Mouse (Mus musculus) liver, embryonic 15.5 days (tissue): ENCODE measurements around the gene Ascl5. TPM values are rescaled to one million over a fixed set of nuclear protein-coding genes. Genes with fewer than 3 reads are reported as not detected.
A peak's percentile ranks its signal among the peaks of the same experiment; 100 is the strongest.

Experiments used
- ATAC-seq: fragments of 200-750 bp; cut with Nextera tagmentation; 2 replicates; pipeline ENCODE4 v1.8.0; 2017; ENCODE audit warnings: moderate number of reproducible peaks, mild to moderate bottlenecking, moderate library complexity; ENCODE audit not compliant: insufficient read depth
- H3K27ac ChIP-seq: fragments of 300-500 bp; sonication (generic); replicated peaks from 2 replicates; pipeline ENCODE4 v1.5.1; 2015; ENCODE audit warnings: mild to moderate bottlenecking, inconsistent platforms
- H3K27me3 ChIP-seq: fragments of 300-500 bp; sonication (generic); 2 replicates; pipeline ENCODE4 v1.6.1; 2015; ENCODE audit warnings: mild to moderate bottlenecking, inconsistent platforms
- H3K36me3 ChIP-seq: fragments of 300-500 bp; sonication (generic); replicated peaks from 2 replicates; pipeline ENCODE4 v1.6.1; 2015; ENCODE audit warnings: moderate library complexity, mild to moderate bottlenecking, inconsistent platforms
- H3K4me1 ChIP-seq: fragments of 300-500 bp; sonication (generic); replicated peaks from 2 replicates; pipeline ENCODE4 v1.6.1; 2015; ENCODE audit warnings: inconsistent platforms
- H3K4me2 ChIP-seq: fragments of 300-500 bp; sonication (generic); 2 replicates; pipeline ENCODE4 v1.6.1; 2015; ENCODE audit warnings: moderate library complexity, mild to moderate bottlenecking, inconsistent platforms
- H3K4me3 ChIP-seq: fragments of 300-500 bp; sonication (generic); replicated peaks from 2 replicates; pipeline ENCODE4 v1.5.1; 2015; ENCODE audit warnings: mild to moderate bottlenecking, inconsistent platforms
- H3K9ac ChIP-seq: fragments of 300-500 bp; sonication (generic); 2 replicates; pipeline ENCODE4 v1.6.1; 2015; ENCODE audit warnings: moderate library complexity, mild to moderate bottlenecking, inconsistent platforms
- H3K9me3 ChIP-seq: fragments of 300-500 bp; sonication (generic); replicated peaks from 2 replicates; pipeline ENCODE4 v1.6.1; 2016; ENCODE audit warnings: inconsistent platforms
- WGBS: fragments of 180-500 bp; shearing (Covaris S2); methylation state at CpG from one replicate; pipeline ENCODE4 v1.1.7; 2015; ENCODE audit warnings: mixed read lengths; ENCODE audit not compliant: insufficient replicate concordance; 5-methylcytosine and 5-hydroxymethylcytosine counted together
- polyA plus RNA-seq: library from polyadenylated mRNA; unstranded; fragments of >200 nt; fragmentation: Nextera tagmentation; extraction: Ambion mirVana; gene quantifications from 2 replicates; pipeline ENCODE4 v1.2.1, GENCODE M21; 2015

Gene Ascl5
- polyA plus RNA-seq, result not detected in 2 replicates

DNA sequence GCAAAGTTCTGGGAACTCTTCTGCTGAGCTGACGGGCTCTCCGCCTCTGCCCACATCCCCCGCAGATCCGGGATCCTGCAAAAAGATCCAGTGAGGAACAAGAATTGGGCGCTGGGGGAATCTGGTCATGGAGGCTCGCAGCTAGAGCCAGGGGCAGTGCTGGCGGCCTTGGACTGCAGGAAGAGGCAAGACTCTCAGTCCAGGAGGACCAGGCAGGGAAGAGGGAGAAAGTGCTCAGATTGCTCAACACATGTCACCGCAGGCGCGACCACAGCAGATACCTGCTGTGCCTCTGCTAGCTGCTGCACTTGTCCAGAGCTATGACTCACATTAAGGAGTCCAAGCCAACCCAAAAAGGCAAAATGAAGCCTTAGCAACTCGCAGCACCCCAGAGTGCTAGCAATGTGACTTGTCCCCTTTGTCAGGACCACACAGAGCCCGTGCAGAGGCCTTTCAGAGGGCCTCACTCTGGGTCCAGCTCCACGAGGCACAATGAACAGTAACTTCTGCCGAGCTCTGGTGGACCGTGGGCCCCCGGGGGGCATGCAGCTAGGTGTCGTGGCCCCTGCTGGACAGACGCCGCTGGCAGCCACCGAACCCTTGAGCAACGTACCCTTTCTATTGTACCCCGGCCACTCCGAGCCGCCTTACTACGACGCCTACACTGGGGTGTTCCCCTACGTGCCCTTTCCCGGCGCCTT, at the start of gene Ascl5:
Ascl5 (plus strand) TSS at position 493 of the 701 bp plus-strand sequence.
- Histone ChIP-seq H3K4me3 (peak within 1 kb of the TSS; percentile 8; the same call in 1 of the 2 replicates), H3K9ac (no peak within 1 kb of the TSS), H3K4me2 (peak within 1 kb of the TSS; percentile 32; the same call in 1 of the 2 replicates), H3K27me3 (peaks cover 85% of the 10 kb centered on the region), H3K27ac (no peak within 1 kb of the TSS), H3K4me1 (peaks cover 10% of the 10 kb centered on the region), H3K36me3 (no peaks in the 10 kb centered on the region), H3K9me3 (no peaks in the 10 kb centered on the region)
- no peak for ATAC-seq
- WGBS, result 19% methylated on average over 29 of the region's 29 CpGs

DNA sequence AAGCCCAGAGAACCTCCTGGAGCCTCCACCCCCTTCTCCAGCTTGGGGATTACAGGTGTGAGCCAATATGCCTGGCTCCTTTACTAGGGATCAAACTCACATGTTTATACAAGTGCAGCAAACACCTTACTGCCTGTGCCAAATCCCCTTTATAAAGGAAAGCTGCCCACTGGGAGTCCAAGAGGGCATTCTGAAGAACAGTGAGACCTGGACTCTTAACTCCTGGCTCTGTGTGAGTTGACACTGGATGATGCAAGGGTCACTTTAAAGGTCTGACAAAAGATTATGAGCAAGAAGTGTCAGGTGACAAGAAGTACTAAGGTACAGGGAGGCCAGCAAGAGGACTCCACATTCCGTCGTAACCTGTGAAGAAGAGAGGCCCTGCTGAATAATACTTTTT, 49.2 kb upstream of the Ascl5 start:
- H3K4me3 ChIP-seq, result no peak overlapping the region
- H3K4me1 ChIP-seq, result no peaks in the 10 kb centered on the region; the same call in 1 of the 2 replicates
- H3K9me3 ChIP-seq, result no peaks in the 10 kb centered on the region
- peaks cover 57% of the 10 kb centered on the region for H3K27me3 ChIP-seq
- H3K27ac ChIP-seq, result no peak overlapping the region
- H3K36me3 ChIP-seq, result no peaks in the 10 kb centered on the region
- H3K9ac ChIP-seq, result no peak overlapping the region
- WGBS, result 84% methylated on average over 2 of the region's 2 CpGs
- H3K4me2 ChIP-seq, result no peak overlapping the region
- ATAC-seq, result no peak

DNA sequence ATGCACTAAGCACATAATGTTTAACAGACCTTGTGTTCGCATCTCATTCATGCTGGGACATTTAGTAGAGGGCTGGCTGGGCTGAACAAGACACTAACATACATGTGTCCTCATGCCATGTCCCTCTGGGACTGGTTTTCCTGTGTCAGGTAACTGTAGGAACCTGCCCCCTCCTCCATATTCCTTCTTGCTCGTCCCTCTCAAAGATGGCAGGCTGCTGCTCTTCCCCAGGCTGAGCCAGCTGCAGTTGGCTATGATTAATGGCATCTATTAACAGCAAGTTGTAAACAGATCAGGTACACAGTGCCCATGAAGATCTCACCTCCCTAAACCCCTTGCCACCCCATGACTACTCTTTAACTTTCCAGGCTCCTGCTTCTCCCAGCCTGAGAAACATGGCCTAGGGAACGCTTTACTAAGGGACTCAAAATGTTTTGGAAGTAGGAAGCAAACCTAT, 44.3 kb upstream of the Ascl5 start, which contains the start of gene Igfn1:
Igfn1 (minus strand) TSS at position 51 of the 457 bp plus-strand sequence.
- peak within 1 kb of the TSS; percentile 71 for H3K9ac ChIP-seq
- WGBS, result 70% methylated on average over 3 of the region's 3 CpGs
- H3K27ac ChIP-seq, result no peak within 1 kb of the TSS
- no peak for ATAC-seq
- peak within 1 kb of the TSS; percentile 95 for H3K4me2 ChIP-seq
- peaks cover 30% of the 10 kb centered on the region for H3K27me3 ChIP-seq
- H3K4me3 ChIP-seq, result peak within 1 kb of the TSS; percentile 66
- no peaks in the 10 kb centered on the region for H3K9me3 ChIP-seq
- H3K36me3 ChIP-seq, result no peaks in the 10 kb centered on the region
- H3K4me1 ChIP-seq, result peaks cover 40% of the 10 kb centered on the region

DNA sequence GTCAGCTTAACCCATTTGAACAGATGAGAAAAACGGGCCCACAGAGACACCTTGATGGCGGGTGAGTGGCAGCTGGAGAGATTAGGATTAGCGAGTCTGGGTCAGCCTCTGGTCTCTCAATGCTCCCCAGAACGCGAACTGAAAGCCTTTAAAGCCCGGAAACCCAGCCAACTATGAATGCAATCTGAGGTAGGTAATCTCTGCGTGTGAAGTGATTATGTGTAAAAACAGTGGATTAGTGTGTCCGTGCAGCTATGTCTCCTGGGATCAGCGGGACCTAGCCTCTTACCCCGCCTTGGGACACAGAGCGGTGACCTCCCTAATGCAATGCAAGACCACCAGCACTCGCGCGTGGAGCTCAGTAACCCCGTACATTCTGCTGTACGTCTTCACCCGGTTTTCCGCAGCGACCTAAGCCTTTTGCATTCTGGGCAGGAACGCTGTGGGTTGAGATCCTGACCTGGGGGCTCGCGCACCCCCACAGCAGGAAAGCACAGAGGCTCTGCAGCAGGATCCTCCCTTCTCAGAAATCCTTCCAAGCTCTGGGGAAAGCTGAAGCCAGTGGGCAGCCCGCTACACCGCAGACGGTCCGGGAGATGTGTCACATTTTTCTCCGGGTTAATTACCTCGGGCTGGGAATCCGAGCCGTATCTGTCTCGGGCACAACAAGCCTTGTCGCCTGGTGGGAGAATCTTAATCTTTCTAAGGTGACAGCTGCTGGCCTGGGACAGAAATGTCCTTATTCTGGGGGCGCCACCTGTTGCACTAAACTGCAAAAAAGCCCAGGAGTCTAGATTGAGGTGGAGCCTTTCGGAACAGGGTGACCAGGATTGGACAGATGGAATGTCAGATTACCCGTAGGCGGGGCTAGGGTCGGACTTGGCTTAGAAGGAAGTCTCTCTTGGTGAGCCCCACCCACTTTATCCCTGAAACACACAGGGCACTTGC, 43.1 kb upstream of the Ascl5 start, which contains the start of gene Tmem9:
Tmem9 (plus strand) TSS at position 940 of the 948 bp plus-strand sequence.
- WGBS, result 5% methylated on average over 37 of the region's 37 CpGs
- Histone ChIP-seq H3K9me3 (no peaks in the 10 kb centered on the region), H3K36me3 (no peaks in the 10 kb centered on the region), H3K4me2 (peak within 1 kb of the TSS; percentile 95), H3K9ac (peak within 1 kb of the TSS; percentile 71), H3K27me3 (peaks cover 28% of the 10 kb centered on the region), H3K27ac (peak within 1 kb of the TSS; percentile 73), H3K4me3 (peak within 1 kb of the TSS; percentile 66), H3K4me1 (peaks cover 51% of the 10 kb centered on the region)
- peak; percentile 93 for ATAC-seq

DNA sequence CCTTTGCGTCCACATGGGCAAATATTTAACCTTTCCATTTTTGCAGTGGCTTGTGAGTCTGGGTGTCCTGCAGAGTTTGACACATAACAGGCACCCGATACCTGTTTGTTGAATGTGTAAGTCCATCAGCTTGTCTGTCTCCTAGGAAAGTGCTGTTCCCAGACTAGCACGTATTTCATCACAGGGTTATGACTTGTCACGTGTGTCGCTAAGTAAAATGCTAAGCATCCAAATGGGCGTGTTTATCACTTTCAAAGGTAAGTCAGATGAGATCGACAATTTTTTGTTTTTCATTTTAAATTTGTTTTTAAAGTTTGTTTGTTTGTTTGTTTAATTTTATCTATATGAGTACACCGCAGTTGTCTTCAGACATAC, 42.5 kb upstream of the Ascl5 start:
- Histone ChIP-seq H3K9me3 (no peaks in the 10 kb centered on the region), H3K27me3 (peaks cover 28% of the 10 kb centered on the region), H3K27ac (peak overlapping the region; percentile 73), H3K4me3 (peak overlapping the region; percentile 66), H3K36me3 (no peaks in the 10 kb centered on the region), H3K4me2 (peak overlapping the region; percentile 95), H3K4me1 (peaks cover 55% of the 10 kb centered on the region), H3K9ac (peak overlapping the region; percentile 71; the same call in 1 of the 2 replicates)
- ATAC-seq, result peak; percentile 61
- 14% methylated on average over 8 of the region's 8 CpGs for WGBS

DNA sequence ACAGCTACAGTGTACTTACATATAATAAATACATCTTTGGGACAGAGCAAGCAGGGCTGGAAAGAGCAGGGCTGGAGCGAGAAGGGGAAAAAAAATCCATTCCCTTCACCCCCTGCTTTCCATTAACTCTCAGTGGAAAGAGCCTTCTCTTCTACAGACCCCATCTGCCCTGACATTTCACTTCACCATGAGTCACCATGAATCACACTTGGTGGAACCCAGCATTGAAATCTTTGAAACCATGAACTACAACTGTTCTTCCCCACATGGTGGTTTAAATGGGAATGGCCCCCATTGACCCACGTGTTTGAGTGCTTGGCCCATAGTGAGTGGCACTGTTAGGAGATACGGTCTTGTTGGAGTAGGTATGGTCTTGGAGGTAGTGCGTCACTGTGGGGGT, 40.4 kb upstream of the Ascl5 start:
- Histone ChIP-seq H3K9me3 (no peaks in the 10 kb centered on the region), H3K27me3 (peaks cover 16% of the 10 kb centered on the region), H3K36me3 (no peaks in the 10 kb centered on the region), H3K27ac (0 out of 2 replicates have a peak overlapping the region, but pooled peaks have one; percentile 88), H3K4me2 (no peak overlapping the region), H3K4me3 (no peak overlapping the region), H3K4me1 (peaks cover 75% of the 10 kb centered on the region), H3K9ac (no peak overlapping the region)
- 90% methylated on average over 4 of the region's 4 CpGs for WGBS
- no peak for ATAC-seq

DNA sequence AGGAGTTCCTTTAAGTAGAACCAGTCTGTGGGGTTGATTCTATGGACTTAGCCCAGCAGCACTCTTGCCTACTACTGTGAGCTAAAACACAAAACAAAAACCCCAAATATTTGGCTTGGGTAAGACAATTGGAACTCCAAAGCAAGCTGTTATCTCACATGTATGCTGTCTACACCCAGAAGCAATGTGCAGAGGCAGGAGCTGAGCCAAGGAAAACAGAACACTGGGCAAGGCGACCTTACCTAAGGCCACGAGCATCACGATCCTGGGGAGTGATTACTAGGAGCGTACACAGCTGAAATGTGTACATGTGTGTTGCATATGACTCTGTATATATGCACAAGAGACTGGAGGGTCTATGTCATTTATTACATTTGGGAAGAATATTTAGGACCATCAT, 37.1 kb upstream of the Ascl5 start:
- Histone ChIP-seq H3K4me1 (peaks cover 82% of the 10 kb centered on the region), H3K27me3 (no peaks in the 10 kb centered on the region), H3K4me3 (no peak overlapping the region), H3K4me2 (peak overlapping the region; percentile 61), H3K9me3 (no peaks in the 10 kb centered on the region), H3K36me3 (no peaks in the 10 kb centered on the region), H3K27ac (peak overlapping the region; percentile 93), H3K9ac (peak overlapping the region; percentile 33; the same call in 1 of the 2 replicates)
- ATAC-seq, result no peak
- WGBS, result 52% methylated on average over 4 of the region's 4 CpGs

DNA sequence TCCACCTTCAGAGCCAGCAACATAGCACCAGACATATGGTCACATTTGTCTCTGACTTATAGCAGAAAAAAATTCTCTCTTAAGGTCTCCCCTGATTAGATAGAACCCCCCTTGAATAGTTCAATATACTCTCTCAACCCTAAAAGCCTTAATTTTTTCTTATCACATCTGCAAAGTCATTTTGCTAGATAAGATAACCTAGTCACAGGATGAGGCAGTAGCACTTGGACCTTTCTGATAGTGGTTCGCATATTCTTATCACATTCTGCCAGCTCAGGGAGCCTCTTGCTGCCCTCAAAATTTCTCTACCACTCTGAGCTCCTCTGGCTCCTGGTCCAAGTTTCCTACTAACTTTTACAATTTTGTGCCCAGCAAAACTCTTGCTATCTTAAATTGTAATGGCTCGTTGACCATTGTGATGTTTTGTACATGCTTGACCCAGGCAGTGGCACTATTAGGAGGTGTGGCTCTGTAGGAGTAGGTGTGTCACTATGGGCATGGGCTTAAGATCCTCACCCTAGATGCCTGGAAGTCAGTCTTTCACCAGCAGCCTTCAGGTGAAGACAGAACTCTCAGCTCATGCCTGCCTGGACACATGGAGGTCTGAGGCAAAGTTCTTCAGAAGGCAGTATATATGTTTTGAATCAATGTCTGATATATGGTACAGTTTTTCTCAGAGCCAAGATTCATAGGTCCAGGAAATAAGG, 35.7 kb upstream of the Ascl5 start:
- peak overlapping the region; percentile 61 for H3K4me2 ChIP-seq
- peaks cover 86% of the 10 kb centered on the region for H3K4me1 ChIP-seq
- 12% methylated on average over 2 of the region's 2 CpGs for WGBS
- peak; percentile 82 for ATAC-seq
- H3K36me3 ChIP-seq, result peaks cover 7% of the 10 kb centered on the region
- no peaks in the 10 kb centered on the region for H3K9me3 ChIP-seq
- H3K27me3 ChIP-seq, result no peaks in the 10 kb centered on the region
- H3K9ac ChIP-seq, result peak overlapping the region; percentile 49
- peak overlapping the region; percentile 93 for H3K27ac ChIP-seq
- H3K4me3 ChIP-seq, result peak overlapping the region; percentile 19; the same call in 1 of the 2 replicates

DNA sequence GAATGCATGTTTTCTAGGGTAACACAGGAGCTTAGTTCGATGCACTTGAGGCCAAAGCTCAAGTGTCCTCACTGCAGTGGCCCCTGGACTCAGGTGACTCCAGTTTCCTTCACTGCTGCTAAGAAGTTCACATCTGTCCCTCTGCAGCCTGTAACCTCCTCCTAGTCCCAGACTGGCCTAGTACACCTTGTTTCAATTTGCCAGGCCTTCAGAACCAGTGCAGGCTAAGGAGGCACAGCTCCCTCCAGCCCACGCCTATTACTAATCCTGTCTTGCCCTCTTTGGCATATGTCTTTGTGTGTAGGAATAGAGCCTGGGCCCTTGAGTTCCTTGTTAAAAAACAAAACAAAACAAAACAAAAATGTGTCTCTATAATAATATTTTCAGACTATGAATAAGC, 33.3 kb upstream of the Ascl5 start:
- H3K4me2 ChIP-seq, result peak overlapping the region; percentile 82
- peak overlapping the region; percentile 93 for H3K9ac ChIP-seq
- peaks cover 26% of the 10 kb centered on the region for H3K36me3 ChIP-seq
- H3K27me3 ChIP-seq, result no peaks in the 10 kb centered on the region
- peak overlapping the region; percentile 96 for H3K4me3 ChIP-seq
- peak overlapping the region; percentile 90 for H3K27ac ChIP-seq
- WGBS, result 75% methylated on average over 2 of the region's 2 CpGs
- no peaks in the 10 kb centered on the region for H3K9me3 ChIP-seq
- peaks cover 64% of the 10 kb centered on the region for H3K4me1 ChIP-seq
- peak; percentile 29; the same call in 1 of the 2 replicates for ATAC-seq

DNA sequence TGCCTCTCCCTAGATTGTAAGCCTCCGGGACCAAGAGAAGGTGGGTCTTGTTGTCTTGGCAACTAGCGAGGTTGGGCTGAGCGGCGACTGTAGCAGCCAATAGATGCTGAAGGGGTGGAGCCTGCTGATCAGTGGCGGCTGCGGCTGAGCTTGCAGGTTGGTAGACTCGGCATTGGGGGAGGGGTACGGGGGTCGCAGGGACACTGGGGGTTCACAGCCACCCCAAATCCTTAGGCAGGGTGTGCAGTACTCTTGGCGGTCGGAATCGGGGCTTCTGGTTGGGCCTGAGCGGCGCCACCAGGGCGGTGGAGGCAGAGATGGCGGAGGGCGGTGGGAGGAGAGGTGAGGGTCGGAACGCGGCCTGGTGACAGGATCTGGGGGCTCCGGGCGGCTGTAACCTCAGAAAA, 32.7 kb upstream of the Ascl5 start:
- peak overlapping the region; percentile 96 for H3K4me3 ChIP-seq
- no peaks in the 10 kb centered on the region for H3K9me3 ChIP-seq
- peak; percentile 78 for ATAC-seq
- peaks cover 60% of the 10 kb centered on the region for H3K4me1 ChIP-seq
- peak overlapping the region; percentile 90 for H3K27ac ChIP-seq
- H3K36me3 ChIP-seq, result peaks cover 33% of the 10 kb centered on the region
- 0% methylated on average over 22 of the region's 22 CpGs for WGBS
- no peaks in the 10 kb centered on the region for H3K27me3 ChIP-seq
- H3K4me2 ChIP-seq, result peak overlapping the region; percentile 82
- H3K9ac ChIP-seq, result peak overlapping the region; percentile 93
